Mouse (Mus musculus) forebrain, embryonic 13.5 days (tissue): ENCODE data around the gene Syngr4. TPM values are rescaled to one million over a fixed set of nuclear protein-coding genes. Genes with fewer than 3 reads are reported as not detected.

Experiments
- ATAC-seq: fragments of 200-750 bp; cut with Nextera tagmentation; 2 replicates; pipeline ENCODE4 v1.8.0; 2017
- H3K27ac ChIP-seq: fragments of 300-500 bp; sonication (generic); 2 replicates; pipeline ENCODE4 v1.5.1; 2015; ENCODE audit warnings: inconsistent platforms, mild to moderate bottlenecking, moderate library complexity
- H3K27me3 ChIP-seq: fragments of 300-500 bp; sonication (generic); 2 replicates; pipeline ENCODE4 v1.6.1; 2015; ENCODE audit warnings: mild to moderate bottlenecking, inconsistent platforms
- H3K36me3 ChIP-seq: fragments of 300-500 bp; sonication (generic); 2 replicates; pipeline ENCODE4 v1.6.1; 2015; ENCODE audit warnings: mild to moderate bottlenecking, inconsistent platforms; ENCODE audit not compliant: poor library complexity, severe bottlenecking
- H3K4me1 ChIP-seq: fragments of 300-500 bp; sonication (generic); 2 replicates; pipeline ENCODE4 v1.6.1; 2015; ENCODE audit warnings: inconsistent platforms
- H3K4me2 ChIP-seq: fragments of 300-500 bp; sonication (generic); 2 replicates; pipeline ENCODE4 v1.6.1; 2015; ENCODE audit warnings: inconsistent platforms, mild to moderate bottlenecking, moderate library complexity
- H3K4me3 ChIP-seq: fragments of 300-500 bp; sonication (generic); 2 replicates; pipeline ENCODE4 v1.5.1; 2015; ENCODE audit warnings: mild to moderate bottlenecking, inconsistent platforms
- H3K9ac ChIP-seq: fragments of 300-500 bp; sonication (generic); 2 replicates; pipeline ENCODE4 v1.6.1; 2015; ENCODE audit warnings: mild to moderate bottlenecking, inconsistent platforms
- H3K9me3 ChIP-seq: fragments of 300-500 bp; sonication (generic); replicated peaks from 2 replicates; pipeline ENCODE4 v1.6.1; 2016; ENCODE audit warnings: inconsistent platforms
- WGBS: fragments of 180-500 bp; shearing (Covaris S2); methylation state at CpG from one replicate; pipeline ENCODE4 v1.1.7; 2015; 5-methylcytosine and 5-hydroxymethylcytosine counted together
- polyA plus RNA-seq: library from polyadenylated mRNA; unstranded; fragments of >200 nt; fragmentation: Nextera tagmentation; extraction: Ambion mirVana; gene quantifications from 2 replicates; pipeline ENCODE4 v1.2.1, GENCODE M21; 2015

Gene Syngr4
- polyA plus RNA-seq, 1 experiment from 2014 or later = 0.92 TPM

GRCm38 (mm10) chr7:45876895-45877294, 19.6 kb downstream of the Syngr4 start:
- Histone ChIP-seq H3K36me3 (peaks cover 74% of the 10 kb centered on the region), H3K4me2 (no peak overlapping the region), H3K4me3 (no peak overlapping the region), H3K4me1 (peaks cover 18% of the 10 kb centered on the region), H3K27ac (no peak overlapping the region), H3K9ac (no peak overlapping the region), H3K27me3 (no peaks in the 10 kb centered on the region), H3K9me3 (no peaks in the 10 kb centered on the region)
- WGBS = 95% methylated on average over 7 of the region's 7 CpGs
- no peak for ATAC-seq

GRCm38 (mm10) chr7:45873061-45873947, 23.2 kb downstream of the Syngr4 start:
- 2% methylated on average over 28 of the region's 28 CpGs for WGBS
- peak; percentile 46 for ATAC-seq
- peaks cover 43% of the 10 kb centered on the region for H3K4me1 ChIP-seq

GRCm38 (mm10) chr7:45872624-45873023, 23.9 kb downstream of the Syngr4 start, which contains the start of gene Kdelr1:
Gene Kdelr1 (plus strand): TSS chr7:45872772.
- peak within 1 kb of the TSS; percentile 83 for H3K27ac ChIP-seq
- peak within 1 kb of the TSS; percentile 86 for H3K4me3 ChIP-seq
- H3K27me3 ChIP-seq = peaks cover 40% of the 10 kb centered on the region
- peak; percentile 84 for ATAC-seq
- peak within 1 kb of the TSS; percentile 97 for H3K9ac ChIP-seq
- under 1% methylated on average over 15 of the region's 18 CpGs for WGBS
- H3K9me3 ChIP-seq = no peaks in the 10 kb centered on the region
- H3K4me1 ChIP-seq = peaks cover 50% of the 10 kb centered on the region
- peaks cover 35% of the 10 kb centered on the region for H3K36me3 ChIP-seq
- peak within 1 kb of the TSS; percentile 92 for H3K4me2 ChIP-seq

More at GRCm38 (mm10) chr7:45873061-45873947, 23.2 kb downstream of the Syngr4 start:
- Histone ChIP-seq H3K9me3 (no peaks in the 10 kb centered on the region), H3K36me3 (peaks cover 39% of the 10 kb centered on the region), H3K27ac (peak overlapping the region; percentile 83), H3K4me3 (peak overlapping the region; percentile 86), H3K4me2 (peak overlapping the region; percentile 92), H3K27me3 (peaks cover 35% of the 10 kb centered on the region), H3K9ac (peak overlapping the region; percentile 97)

- H3K4me1 ChIP-seq = peaks cover 63% of the 10 kb centered on the region
Observed at GRCm38 (mm10) chr7:45870282-45871058, 26.0 kb downstream of the Syngr4 start.

GRCm38 (mm10) chr7:45869787-45870186, 26.7 kb downstream of the Syngr4 start:
- Histone ChIP-seq H3K4me1 (peaks cover 59% of the 10 kb centered on the region), H3K27me3 (peaks cover 46% of the 10 kb centered on the region), H3K36me3 (peaks cover 7% of the 10 kb centered on the region; the same call in 1 of the 2 replicates), H3K4me2 (peak overlapping the region; percentile 63), H3K9ac (peak overlapping the region; percentile 66), H3K4me3 (peak overlapping the region; percentile 35), H3K9me3 (no peaks in the 10 kb centered on the region), H3K27ac (no peak overlapping the region)
- no peak for ATAC-seq
- WGBS = 10% methylated on average over 12 of the region's 14 CpGs

More at GRCm38 (mm10) chr7:45870282-45871058, 26.0 kb downstream of the Syngr4 start:
- H3K9ac ChIP-seq = peak overlapping the region; percentile 66
- H3K27me3 ChIP-seq = peaks cover 46% of the 10 kb centered on the region
- H3K4me3 ChIP-seq = peak overlapping the region; percentile 35
- H3K36me3 ChIP-seq = peaks cover 13% of the 10 kb centered on the region
- ATAC-seq = no peak
- WGBS = 0% methylated on average over 24 of the region's 30 CpGs
- H3K27ac ChIP-seq = no peak overlapping the region
- no peaks in the 10 kb centered on the region for H3K9me3 ChIP-seq
- H3K4me2 ChIP-seq = peak overlapping the region; percentile 63

GRCm38 (mm10) chr7:45869107-45869670, 27.3 kb downstream of the Syngr4 start:
- ATAC-seq = no peak
- H3K4me1 ChIP-seq = peaks cover 54% of the 10 kb centered on the region
- H3K4me3 ChIP-seq = peak overlapping the region; percentile 35; the same call in 1 of the 2 replicates
- 25% methylated on average over 8 of the region's 8 CpGs for WGBS
- peaks cover 46% of the 10 kb centered on the region for H3K27me3 ChIP-seq
- H3K27ac ChIP-seq = no peak overlapping the region
- no peaks in the 10 kb centered on the region for H3K9me3 ChIP-seq
- H3K4me2 ChIP-seq = peak overlapping the region; percentile 63
- H3K36me3 ChIP-seq = peaks cover 1% of the 10 kb centered on the region; the same call in 1 of the 2 replicates
- 0 out of 2 replicates have a peak overlapping the region, but pooled peaks have one; percentile 66 for H3K9ac ChIP-seq

GRCm38 (mm10) chr7:45867871-45868270, 28.6 kb downstream of the Syngr4 start:
- WGBS = 4% methylated on average over 2 of the region's 2 CpGs
- H3K9me3 ChIP-seq = no peaks in the 10 kb centered on the region
- no peak overlapping the region for H3K4me3 ChIP-seq
- H3K9ac ChIP-seq = peak overlapping the region; percentile 37
- H3K27ac ChIP-seq = peak overlapping the region; percentile 40; the same call in 1 of the 2 replicates
- ATAC-seq = 0 out of 2 replicates have a peak, but pooled peaks have one; percentile 26
- no peaks in the 10 kb centered on the region for H3K36me3 ChIP-seq
- H3K4me1 ChIP-seq = peaks cover 45% of the 10 kb centered on the region
- H3K4me2 ChIP-seq = peak overlapping the region; percentile 76
- H3K27me3 ChIP-seq = peaks cover 46% of the 10 kb centered on the region

- Histone ChIP-seq H3K9ac (peak overlapping the region; percentile 84), H3K27me3 (peaks cover 40% of the 10 kb centered on the region), H3K4me1 (peaks cover 45% of the 10 kb centered on the region), H3K36me3 (no peaks in the 10 kb centered on the region), H3K27ac (peak overlapping the region; percentile 44; the same call in 1 of the 2 replicates), H3K4me2 (peak overlapping the region; percentile 76), H3K9me3 (no peaks in the 10 kb centered on the region), H3K4me3 (peak overlapping the region; percentile 62)
- peak; percentile 63 for ATAC-seq
- under 1% methylated on average over 95 of the region's 117 CpGs for WGBS
Observed at GRCm38 (mm10) chr7:45865925-45866910, 30.3 kb downstream of the Syngr4 start.

GRCm38 (mm10) chr7:45864435-45864834, 32.1 kb downstream of the Syngr4 start:
- Histone ChIP-seq H3K27ac (no peak overlapping the region), H3K36me3 (no peaks in the 10 kb centered on the region), H3K4me1 (peaks cover 28% of the 10 kb centered on the region), H3K4me2 (no peak overlapping the region), H3K4me3 (no peak overlapping the region), H3K9me3 (no peaks in the 10 kb centered on the region), H3K9ac (no peak overlapping the region), H3K27me3 (peaks cover 22% of the 10 kb centered on the region)
- no peak for ATAC-seq
- WGBS = 66% methylated on average over 3 of the region's 3 CpGs

- peaks cover 19% of the 10 kb centered on the region for H3K4me1 ChIP-seq
- H3K9ac ChIP-seq = no peak overlapping the region
- H3K4me3 ChIP-seq = no peak overlapping the region
- no peaks in the 10 kb centered on the region for H3K36me3 ChIP-seq
- no peaks in the 10 kb centered on the region for H3K9me3 ChIP-seq
- H3K27me3 ChIP-seq = peaks cover 21% of the 10 kb centered on the region
- no peak overlapping the region for H3K27ac ChIP-seq
- 86% methylated on average over 7 of the region's 7 CpGs for WGBS
- no peak overlapping the region for H3K4me2 ChIP-seq
- no peak for ATAC-seq
Observed at GRCm38 (mm10) chr7:45862804-45863203, 33.7 kb downstream of the Syngr4 start.
